Mouse (Mus musculus) urinary bladder, adult 18-20 months (tissue): ENCODE results near the gene Fdx1.

Experiments
- DNase-seq, 2 experiments: peaks; one replicate each; pipeline ENCODE4 v3.0.0; 2022; ENCODE audit warnings: low spot score in 2 of 2, mixed read lengths in 2 of 2

Gene Fdx1

GRCm38 (mm10) chr9:51964110-51964509 is 754 bp upstream of the Fdx1 start:
- DNase-seq: no peak

GRCm38 (mm10) chr9:51961190-51961909 is 2.0 kb downstream of the Fdx1 start:
- no peak for DNase-seq

- no peak for DNase-seq
These were observed 3.0 kb downstream of the Fdx1 start for GRCm38 (mm10) chr9:51960331-51960730.

- DNase-seq: no peak
These were observed 4.4 kb downstream of the Fdx1 start for GRCm38 (mm10) chr9:51958981-51959380.

GRCm38 (mm10) chr9:51957025-51957424 is 6.3 kb downstream of the Fdx1 start:
- DNase-seq: no peak

- no peak for DNase-seq
These were observed 6.9 kb downstream of the Fdx1 start for GRCm38 (mm10) chr9:51956484-51956883.

GRCm38 (mm10) chr9:51951337-51951736 is 12.0 kb downstream of the Fdx1 start:
- no peak for DNase-seq

- DNase-seq: no peak
These were observed 12.7 kb downstream of the Fdx1 start for GRCm38 (mm10) chr9:51950667-51951066.

GRCm38 (mm10) chr9:51950225-51950624 is 13.1 kb downstream of the Fdx1 start:
- DNase-seq: no peak

- DNase-seq: no peak
These were observed 19.4 kb downstream of the Fdx1 start for GRCm38 (mm10) chr9:51943934-51944333.

GRCm38 (mm10) chr9:51934641-51935040 is 28.7 kb downstream of the Fdx1 start:
- no peak for DNase-seq

GRCm38 (mm10) chr9:51931997-51932396 is 31.4 kb downstream of the Fdx1 start:
- DNase-seq: no peak

GRCm38 (mm10) chr9:51931054-51931690 is 32.2 kb downstream of the Fdx1 start:
- DNase-seq: no peak

GRCm38 (mm10) chr9:51929972-51930371 is 33.4 kb downstream of the Fdx1 start:
- no peak for DNase-seq

- no peak for DNase-seq
These were observed 34.7 kb downstream of the Fdx1 start for GRCm38 (mm10) chr9:51928659-51929058.

- DNase-seq: no peak
These were observed 35.2 kb downstream of the Fdx1 start for GRCm38 (mm10) chr9:51928116-51928515.

GRCm38 (mm10) chr9:51927680-51928079 is 35.7 kb downstream of the Fdx1 start:
- no peak for DNase-seq

- no peak for DNase-seq
These were observed 36.7 kb downstream of the Fdx1 start for GRCm38 (mm10) chr9:51926629-51927028.

GRCm38 (mm10) chr9:51924551-51925081 is 38.7 kb downstream of the Fdx1 start:
- no peak for DNase-seq

GRCm38 (mm10) chr9:51922756-51923155 is 40.6 kb downstream of the Fdx1 start:
- DNase-seq: no peak

- no peak for DNase-seq
These were observed 47.8 kb downstream of the Fdx1 start for GRCm38 (mm10) chr9:51915580-51915979.

GRCm38 (mm10) chr9:51914481-51915120 is 48.8 kb downstream of the Fdx1 start:
- DNase-seq: peak in 1 of 2 experiments; percentile 27

GRCm38 (mm10) chr9:51908838-51909237 is 54.5 kb downstream of the Fdx1 start:
- DNase-seq: peak; percentile 41 to 51
